Mouse (Mus musculus) forebrain, postnatal 0 days (tissue): ENCODE measurements at regions not wholly inside any gene's neighbourhood (a gene's known extent, or its start where the extent isn't known, plus 50 kb on each side); places are given as distances from the start of the nearest gene placed in this dataset.
A peak's percentile ranks its signal among the peaks of the same experiment; 100 is the strongest.

Experiments used
- ATAC-seq: fragments of 200-750 bp; cut with Nextera tagmentation; 2 replicates; pipeline ENCODE4 v1.8.0; 2017; ENCODE audit warnings: mild to moderate bottlenecking, moderate library complexity
- DNase-seq: peaks from one replicate; pipeline ENCODE4 v3.0.0-alpha.2; 2015
- H3K27ac ChIP-seq: fragments of 300-500 bp; sonication (generic); 2 replicates; pipeline ENCODE4 v1.5.1; 2014; ENCODE audit warnings: low read depth, mild to moderate bottlenecking, antibody characterized with exemption, low read length, moderate library complexity, mixed read lengths
- H3K27me3 ChIP-seq: fragments of 300-500 bp; sonication (generic); 2 replicates; pipeline ENCODE4 v1.6.1; 2014; ENCODE audit warnings: mild to moderate bottlenecking, low read length, mixed read lengths; ENCODE audit not compliant: insufficient read depth
- H3K36me3 ChIP-seq: fragments of 300-500 bp; sonication (generic); 2 replicates; pipeline ENCODE4 v1.6.1; 2014; ENCODE audit warnings: mild to moderate bottlenecking, moderate library complexity; ENCODE audit not compliant: insufficient read depth
- H3K4me1 ChIP-seq: fragments of 300-500 bp; sonication (generic); 2 replicates; pipeline ENCODE4 v1.6.1; 2014; ENCODE audit warnings: antibody characterized with exemption; ENCODE audit not compliant: insufficient read depth
- H3K4me2 ChIP-seq: fragments of 300-500 bp; sonication (generic); 2 replicates; pipeline ENCODE4 v1.6.1; 2014; ENCODE audit warnings: low read depth, mild to moderate bottlenecking, moderate library complexity
- H3K4me3 ChIP-seq: fragments of 300-500 bp; sonication (generic); 2 replicates; pipeline ENCODE4 v1.5.1; 2014; ENCODE audit warnings: low read depth, low read length, mixed read lengths
- H3K9ac ChIP-seq: fragments of 300-500 bp; sonication (generic); 2 replicates; pipeline ENCODE4 v1.6.1; 2014; ENCODE audit warnings: mild to moderate bottlenecking
- H3K9me3 ChIP-seq: fragments of 300-500 bp; sonication (generic); 2 replicates; pipeline ENCODE4 v1.6.1; 2016; ENCODE audit warnings: low read length
- CTCF ChIP-seq: sonication (generic); IDR thresholded peaks from 2 replicates; pipeline ENCODE4 v1.5.1; 2016; ENCODE audit warnings: antibody characterized with exemption, control low read depth, low read depth
- WGBS: fragments of 180-500 bp; shearing (Covaris S2); extraction: QIAGEN DNeasy Blood & Tissue Kit; methylation state at CpG from one replicate; pipeline ENCODE4 v1.1.7; 2014; 5-methylcytosine and 5-hydroxymethylcytosine counted together

GRCm38 (mm10) chr6:106876690-106877089, 76.8 kb upstream of the Crbn start:
- Histone ChIP-seq H3K27me3 (no peaks in the 10 kb centered on the region), H3K27ac (no peak overlapping the region), H3K4me3 (no peak overlapping the region), H3K9ac (no peak overlapping the region), H3K36me3 (no peaks in the 10 kb centered on the region), H3K4me2 (no peak overlapping the region), H3K4me1 (no peaks in the 10 kb centered on the region), H3K9me3 (0 out of 2 replicates have a peak, but pooled peaks cover 4% of the 10 kb centered on the region)
- ATAC-seq (no peak), DNase-seq (no peak)
- 100% methylated on average over 1 of the region's 1 CpGs for WGBS
- TF ChIP-seq CTCF: no peak

GRCm38 (mm10) chr6:106891879-106892638, 92.2 kb upstream of the Crbn start:
- Histone ChIP-seq H3K9me3 (no peaks in the 10 kb centered on the region), H3K27ac (no peak overlapping the region), H3K27me3 (no peaks in the 10 kb centered on the region), H3K4me2 (no peak overlapping the region), H3K4me1 (no peaks in the 10 kb centered on the region), H3K36me3 (no peaks in the 10 kb centered on the region), H3K9ac (no peak overlapping the region), H3K4me3 (no peak overlapping the region)
- ATAC-seq (no peak), DNase-seq (no peak)
- no peak for TF ChIP-seq CTCF
- 8% methylated on average over 4 of the region's 4 CpGs for WGBS

DNA sequence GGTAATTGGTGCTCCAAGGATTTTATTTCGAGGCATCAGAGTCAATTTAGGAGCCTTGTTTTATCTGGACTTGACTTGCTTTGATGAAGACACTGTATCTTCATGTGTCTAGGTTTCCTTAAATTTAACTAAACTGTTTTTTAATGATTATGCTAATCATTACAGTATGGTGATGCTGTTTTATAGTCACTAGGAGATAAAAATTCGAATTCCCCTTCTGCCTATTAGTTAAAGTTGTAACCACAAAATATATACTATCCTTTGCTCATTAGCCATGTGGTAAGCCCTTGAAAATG, 92.7 kb upstream of the Crbn start:
- ATAC-seq (no peak), DNase-seq (no peak)
- Histone ChIP-seq H3K9ac (no peak overlapping the region), H3K4me1 (no peaks in the 10 kb centered on the region), H3K27me3 (no peaks in the 10 kb centered on the region), H3K4me3 (no peak overlapping the region), H3K27ac (no peak overlapping the region), H3K9me3 (no peaks in the 10 kb centered on the region), H3K36me3 (no peaks in the 10 kb centered on the region), H3K4me2 (no peak overlapping the region)
- no peak for TF ChIP-seq CTCF
- WGBS: 23% methylated on average over 2 of the region's 2 CpGs

DNA sequence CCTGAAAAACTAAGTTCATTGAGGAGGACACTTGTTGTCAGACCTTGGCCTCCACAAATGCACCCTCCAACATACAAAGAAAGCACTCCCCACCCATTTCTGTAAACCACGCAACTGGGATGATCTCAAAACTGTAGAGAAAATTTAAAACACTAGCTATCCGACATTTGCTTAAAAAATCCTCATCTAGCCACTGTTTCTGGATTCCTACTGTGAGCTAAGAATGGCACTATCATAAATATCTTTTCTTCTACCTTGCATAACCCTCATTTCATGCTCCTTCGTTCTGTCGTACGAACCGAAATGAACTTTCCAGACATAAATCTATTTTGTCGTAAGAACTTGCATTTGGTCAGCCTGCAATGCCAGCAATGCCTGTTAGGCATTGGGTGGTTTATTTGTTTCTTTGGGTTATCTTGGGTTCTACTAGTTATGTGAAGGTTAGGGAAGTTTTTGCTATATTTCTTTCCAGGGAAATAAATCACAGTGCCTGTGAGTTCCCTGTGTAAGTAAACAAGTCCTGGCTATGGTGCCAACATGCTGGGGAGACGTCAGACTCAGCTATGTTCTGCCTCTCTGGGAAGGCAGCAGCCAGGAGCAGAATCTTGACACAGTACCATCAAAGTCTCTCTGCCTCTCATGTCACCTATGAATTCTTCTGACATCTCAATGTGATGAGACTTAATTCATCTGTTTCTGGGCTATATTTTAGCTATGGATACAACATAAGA, 104.2 kb upstream of the Crbn start:
- Histone ChIP-seq H3K9ac (no peak overlapping the region), H3K9me3 (no peaks in the 10 kb centered on the region), H3K27me3 (no peaks in the 10 kb centered on the region), H3K4me1 (no peaks in the 10 kb centered on the region), H3K36me3 (no peaks in the 10 kb centered on the region), H3K4me2 (no peak overlapping the region), H3K4me3 (no peak overlapping the region), H3K27ac (no peak overlapping the region)
- WGBS: 88% methylated on average over 8 of the region's 8 CpGs
- ATAC-seq: no peak
- TF ChIP-seq CTCF: no peak
- DNase-seq: no peak

GRCm38 (mm10) chr6:106915121-106915520, 115.2 kb upstream of the Crbn start:
- Histone ChIP-seq H3K9me3 (no peaks in the 10 kb centered on the region), H3K36me3 (no peaks in the 10 kb centered on the region), H3K27me3 (no peaks in the 10 kb centered on the region), H3K27ac (no peak overlapping the region), H3K9ac (no peak overlapping the region), H3K4me2 (no peak overlapping the region), H3K4me1 (no peaks in the 10 kb centered on the region), H3K4me3 (no peak overlapping the region)
- 44% methylated on average over 2 of the region's 2 CpGs for WGBS
- no peak for TF ChIP-seq CTCF
- ATAC-seq (no peak), DNase-seq (peak; percentile 47)

DNA sequence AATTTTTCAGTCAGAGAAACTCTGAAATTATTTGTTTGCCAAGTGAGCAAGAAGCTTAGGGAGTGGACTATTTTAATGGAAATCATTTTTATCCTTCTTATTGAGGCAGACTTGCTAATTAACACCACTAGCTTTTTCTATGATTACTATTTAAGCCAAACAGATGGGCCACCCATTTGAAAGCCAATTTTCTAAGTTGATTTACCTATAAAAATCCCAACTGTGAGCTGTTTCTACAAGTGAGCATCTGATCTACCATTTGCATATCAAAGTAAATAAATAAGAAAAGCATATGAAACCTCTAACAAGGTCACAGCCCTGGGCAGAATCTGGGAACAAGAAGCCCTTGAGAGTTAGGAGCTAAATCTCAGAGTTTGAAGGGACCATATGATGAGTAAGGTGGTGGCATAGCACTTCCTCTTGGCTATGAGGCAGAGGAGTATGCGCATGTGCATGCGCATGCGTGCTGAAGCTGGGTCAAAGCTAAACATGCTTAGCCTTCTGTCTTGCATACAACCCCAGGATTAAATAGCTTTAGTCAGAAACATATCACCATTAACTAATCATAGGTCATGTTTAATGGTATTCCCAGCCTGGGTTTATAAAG, 116.9 kb upstream of the Crbn start:
- no peak overlapping the region for H3K4me2 ChIP-seq
- H3K27me3 ChIP-seq: no peaks in the 10 kb centered on the region
- DNase-seq (peak; percentile 54), ATAC-seq (peak; percentile 20)
- 59% methylated on average over 3 of the region's 3 CpGs for WGBS
- no peaks in the 10 kb centered on the region for H3K36me3 ChIP-seq
- H3K27ac ChIP-seq: no peak overlapping the region
- H3K9me3 ChIP-seq: no peaks in the 10 kb centered on the region
- H3K4me1 ChIP-seq: no peaks in the 10 kb centered on the region
- H3K9ac ChIP-seq: no peak overlapping the region
- no peak overlapping the region for H3K4me3 ChIP-seq
- no peak for TF ChIP-seq CTCF

DNA sequence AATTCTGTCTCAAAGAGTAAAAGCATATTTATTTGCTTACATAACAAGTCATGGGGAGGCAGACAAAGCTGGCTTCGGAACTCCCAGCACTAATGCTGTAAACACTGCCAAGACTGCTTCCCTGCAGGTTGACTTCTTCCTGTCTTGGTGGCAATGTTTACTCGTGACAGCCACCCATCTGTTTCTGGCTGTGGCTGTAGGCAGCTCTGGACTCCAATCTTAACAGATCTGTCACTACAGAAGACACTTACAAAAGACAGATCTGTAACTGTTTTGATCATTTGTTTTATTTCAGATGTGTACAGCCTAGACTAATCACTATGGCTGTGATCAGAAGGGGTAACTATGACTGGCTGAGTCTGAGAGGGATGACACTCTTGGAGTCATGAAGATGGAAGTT, 121.1 kb upstream of the Crbn start:
- WGBS: 45% methylated on average over 2 of the region's 2 CpGs
- Histone ChIP-seq H3K27me3 (no peaks in the 10 kb centered on the region), H3K36me3 (no peaks in the 10 kb centered on the region)

More for the DNA sequence above, 121.1 kb upstream of the Crbn start:
- no peak overlapping the region for H3K9ac ChIP-seq
- TF ChIP-seq CTCF: no peak
- H3K27ac ChIP-seq: no peak overlapping the region
- DNase-seq (peak; percentile 13), ATAC-seq (peak; percentile 38; the same call in 1 of the 2 replicates)
- H3K4me3 ChIP-seq: no peak overlapping the region
- no peaks in the 10 kb centered on the region for H3K4me1 ChIP-seq
- no peaks in the 10 kb centered on the region for H3K9me3 ChIP-seq
- no peak overlapping the region for H3K4me2 ChIP-seq
